Mouse (Mus musculus): ENCODE measurements around the gene Krtap28-13.

The Krtap28-13 gene

GRCm38 (mm10) chr1:83060643-83061042 is at the start of gene Krtap28-13:
TSS of gene Krtap28-13 (plus strand) at chr1:83060930.
- no peak for DNase-seq

GRCm38 (mm10) chr1:83014477-83014876 is 46.3 kb upstream of the Krtap28-13 start:
- no peak for DNase-seq

- DNase-seq: peak in 1 of 2 experiments; percentile 29
Observed at GRCm38 (mm10) chr1:83015329-83015879, 45.3 kb upstream of the Krtap28-13 start.

- peak; percentile 13 to 27 for DNase-seq
Observed at GRCm38 (mm10) chr1:83016556-83016955, 44.2 kb upstream of the Krtap28-13 start.

GRCm38 (mm10) chr1:83031950-83032349 is 28.8 kb upstream of the Krtap28-13 start:
- DNase-seq: peak in 1 of 2 experiments; percentile 6

GRCm38 (mm10) chr1:83032508-83032907 is 28.2 kb upstream of the Krtap28-13 start:
- DNase-seq: no peak

- no peak for DNase-seq
Observed at GRCm38 (mm10) chr1:83034509-83034908, 26.2 kb upstream of the Krtap28-13 start.

- DNase-seq: no peak
Observed at GRCm38 (mm10) chr1:83036892-83037667, 23.6 kb upstream of the Krtap28-13 start.

GRCm38 (mm10) chr1:83038109-83038672 is 22.5 kb upstream of the Krtap28-13 start, which contains the start of gene Slc19a3:
TSS of gene Slc19a3 (minus strand) at chr1:83038448.
- peak; percentile 32 to 49 for DNase-seq

- no peak for DNase-seq
Observed at GRCm38 (mm10) chr1:83039080-83039479, 21.6 kb upstream of the Krtap28-13 start.

- no peak for DNase-seq
Observed at GRCm38 (mm10) chr1:83042380-83042779, 18.4 kb upstream of the Krtap28-13 start, which contains the start of gene Krtap28-10. TSS of gene Krtap28-10 (minus strand) at chr1:83042480.

- no peak for DNase-seq
Observed at GRCm38 (mm10) chr1:83044882-83045427, 15.8 kb upstream of the Krtap28-13 start, which contains the start of gene Gm47969. TSS of gene Gm47969 (plus strand) at chr1:83044932.

- peak; percentile 37 to 47 for DNase-seq
Observed at GRCm38 (mm10) chr1:83058481-83058880, 2.2 kb upstream of the Krtap28-13 start.

GRCm38 (mm10) chr1:83059278-83059677 is 1.5 kb upstream of the Krtap28-13 start, which contains the start of gene A030005K14Rik:
TSS of gene A030005K14Rik (minus strand) at chr1:83059378.
- DNase-seq: no peak

GRCm38 (mm10) chr1:83064851-83065250 is 4.1 kb downstream of the Krtap28-13 start:
- peak in 1 of 2 experiments; percentile 4 for DNase-seq

GRCm38 (mm10) chr1:83066577-83066976 is 5.8 kb downstream of the Krtap28-13 start:
- no peak for DNase-seq

- no peak for DNase-seq
Observed at GRCm38 (mm10) chr1:83067205-83067604, 6.5 kb downstream of the Krtap28-13 start.

GRCm38 (mm10) chr1:83075526-83076189 is 14.9 kb downstream of the Krtap28-13 start:
- DNase-seq: no peak

- DNase-seq: peak; percentile 24 to 36
Observed at GRCm38 (mm10) chr1:83076190-83076917, 15.6 kb downstream of the Krtap28-13 start.

GRCm38 (mm10) chr1:83077016-83077415 is 16.3 kb downstream of the Krtap28-13 start:
- DNase-seq: no peak

- DNase-seq: no peak
Observed at GRCm38 (mm10) chr1:83084790-83085189, 24.1 kb downstream of the Krtap28-13 start.

- no peak for DNase-seq
Observed at GRCm38 (mm10) chr1:83091268-83091667, 30.5 kb downstream of the Krtap28-13 start.
